Mouse (Mus musculus) C2C12 (cell line): Measurements from ENCODE around the gene Apaf1. TPM values are rescaled to one million over a fixed set of nuclear protein-coding genes. Genes with fewer than 3 reads are reported as not detected.

ENCODE experiments used
- H3K27me3 ChIP-seq: one replicate; pipeline ENCODE4 v1.6.1; 2011; ENCODE audit not compliant: control insufficient read depth, insufficient read depth, insufficient read length
- H3K36me3 ChIP-seq: one replicate; pipeline ENCODE4 v1.6.1; 2011; ENCODE audit not compliant: control insufficient read depth, insufficient read depth
- H3K4me3 ChIP-seq: one replicate; pipeline ENCODE4 v1.5.1; 2011; ENCODE audit warnings: mild to moderate bottlenecking, control low read depth; ENCODE audit not compliant: poor library complexity, insufficient read depth, severe bottlenecking
- H3K79me2 ChIP-seq: one replicate; pipeline ENCODE4 v1.6.1; 2011; ENCODE audit not compliant: control insufficient read depth, insufficient read depth
- H3K79me3 ChIP-seq: one replicate; pipeline ENCODE4 v1.6.1; 2011; ENCODE audit warnings: low read depth, control low read depth
- H3ac ChIP-seq: one replicate; pipeline ENCODE3; 2011; ENCODE audit warnings: low read depth; ENCODE audit not compliant: control insufficient read depth, insufficient read length
- CEBPB ChIP-seq: IDR thresholded peaks from one replicate; pipeline ENCODE4 v1.6.1; 2011; ENCODE audit warnings: low read depth, mild to moderate bottlenecking, control low read depth, moderate library complexity
- CTCF ChIP-seq: IDR thresholded peaks from one replicate; pipeline ENCODE4 v1.5.1; 2011; ENCODE audit not compliant: control insufficient read depth, insufficient read depth, insufficient read length
- FOSL1 ChIP-seq: IDR thresholded peaks from one replicate; pipeline ENCODE4 v1.8.0; 2011; ENCODE audit warnings: mild to moderate bottlenecking, low read length; ENCODE audit not compliant: poor library complexity, insufficient read depth, severe bottlenecking
- MAX ChIP-seq: IDR thresholded peaks from one replicate; pipeline ENCODE4 v1.6.1; 2011; ENCODE audit warnings: mild to moderate bottlenecking, control low read depth
- MYOD1 ChIP-seq: IDR thresholded peaks from one replicate; pipeline ENCODE4 v1.6.1; 2011; ENCODE audit warnings: low read depth; ENCODE audit not compliant: control insufficient read depth, insufficient read length
- MYOG ChIP-seq: IDR thresholded peaks from one replicate; pipeline ENCODE4 v1.6.1; 2011; ENCODE audit not compliant: control insufficient read depth, insufficient read length; ENCODE audit errors: extremely low read depth
- USF1 ChIP-seq: IDR thresholded peaks from one replicate; pipeline ENCODE4 v1.6.1; 2011; ENCODE audit warnings: low read depth, mild to moderate bottlenecking, control low read depth, moderate library complexity
- polyA plus RNA-seq: library from polyadenylated mRNA; unstranded; fragments of >200 nt; fragmentation: generic; extraction: Trizol; gene quantifications from one replicate; pipeline ENCODE4 v1.2.1, GENCODE M21; 2012; ENCODE audit warnings: missing spikeins

Apaf1 gene
- polyA plus RNA-seq, 1 experiment: 5.9 TPM

GRCm38 (mm10) chr10:91126618-91127355, 44.2 kb upstream of the Apaf1 start:
- no peak overlapping the region for H3K4me3 ChIP-seq
- H3K27me3 ChIP-seq: no peaks in the 10 kb centered on the region
- TF ChIP-seq USF1 (no peak), CTCF (no peak), MYOG (no peak), CEBPB (no peak), MAX (no peak), FOSL1 (no peak), MYOD1 (no peak)
- peaks cover 13% of the 10 kb centered on the region for H3K36me3 ChIP-seq
- H3K79me3 ChIP-seq: peaks cover 18% of the 10 kb centered on the region
- no peak overlapping the region for H3ac ChIP-seq
- H3K79me2 ChIP-seq: peaks cover 20% of the 10 kb centered on the region

- Histone ChIP-seq H3K36me3 (peaks cover 39% of the 10 kb centered on the region), H3K79me2 (peaks cover 46% of the 10 kb centered on the region), H3K4me3 (peak within 1 kb of the TSS; percentile 98), H3ac (peak within 1 kb of the TSS; percentile 98), H3K27me3 (no peaks in the 10 kb centered on the region), H3K79me3 (peaks cover 42% of the 10 kb centered on the region)
- TF ChIP-seq MAX (peak; percentile 48), USF1 (peak; percentile 29), MYOG (no peak)
These were observed 41.6 kb upstream of the Apaf1 start, which contains the start of gene Slc25a3 for GRCm38 (mm10) chr10:91123828-91124822. TSS of gene Slc25a3 (minus strand) at chr10:91124059.

- peak overlapping the region; percentile 98 for H3K4me3 ChIP-seq
- H3K79me3 ChIP-seq: peaks cover 47% of the 10 kb centered on the region
- H3ac ChIP-seq: peak overlapping the region; percentile 98
- no peak for TF ChIP-seq CTCF
- peaks cover 54% of the 10 kb centered on the region for H3K79me2 ChIP-seq
- no peaks in the 10 kb centered on the region for H3K27me3 ChIP-seq
- H3K36me3 ChIP-seq: peaks cover 47% of the 10 kb centered on the region
These were observed 40.8 kb upstream of the Apaf1 start for GRCm38 (mm10) chr10:91123281-91123827.

- Histone ChIP-seq H3K36me3 (peaks cover 54% of the 10 kb centered on the region), H3K27me3 (no peaks in the 10 kb centered on the region), H3ac (peak overlapping the region; percentile 52), H3K4me3 (peak overlapping the region; percentile 98), H3K79me3 (peaks cover 47% of the 10 kb centered on the region), H3K79me2 (peaks cover 56% of the 10 kb centered on the region)
- no peak for TF ChIP-seq MAX
- no peak for TF ChIP-seq MYOG
- no peak for TF ChIP-seq MYOD1
- TF ChIP-seq CEBPB: no peak
- TF ChIP-seq CTCF: no peak
- no peak for TF ChIP-seq FOSL1
- no peak for TF ChIP-seq USF1
These were observed 40.1 kb upstream of the Apaf1 start for GRCm38 (mm10) chr10:91122646-91123045.

GRCm38 (mm10) chr10:91116958-91117357, 34.4 kb upstream of the Apaf1 start:
- H3K36me3 ChIP-seq: peaks cover 91% of the 10 kb centered on the region
- H3ac ChIP-seq: no peak overlapping the region
- no peak overlapping the region for H3K4me3 ChIP-seq
- H3K79me3 ChIP-seq: peaks cover 30% of the 10 kb centered on the region
- peaks cover 37% of the 10 kb centered on the region for H3K79me2 ChIP-seq
- H3K27me3 ChIP-seq: no peaks in the 10 kb centered on the region
- no peak for TF ChIP-seq MYOD1
- no peak for TF ChIP-seq USF1
- no peak for TF ChIP-seq CEBPB
- no peak for TF ChIP-seq MAX
- no peak for TF ChIP-seq CTCF
- TF ChIP-seq FOSL1: no peak
- TF ChIP-seq MYOG: no peak

GRCm38 (mm10) chr10:91109841-91110240, 27.3 kb upstream of the Apaf1 start:
- peaks cover 20% of the 10 kb centered on the region for H3K36me3 ChIP-seq
- TF ChIP-seq CEBPB: no peak
- no peak for TF ChIP-seq MYOG
- TF ChIP-seq CTCF: no peak
- no peak for TF ChIP-seq MYOD1
- no peak for TF ChIP-seq FOSL1
- no peak for TF ChIP-seq MAX
- no peak for TF ChIP-seq USF1
- H3K4me3 ChIP-seq: no peak overlapping the region
- no peaks in the 10 kb centered on the region for H3K79me3 ChIP-seq
- H3ac ChIP-seq: no peak overlapping the region
- no peaks in the 10 kb centered on the region for H3K27me3 ChIP-seq
- no peaks in the 10 kb centered on the region for H3K79me2 ChIP-seq
